Mouse (Mus musculus) embryo, embryonic 10.5 days (tissue): ENCODE data around the gene Gm21719.
"Not testable (repeated sequence)": the region's sequence is repeated elsewhere in the genome, so short reads cannot be mapped to it uniquely, and the experiment has no call there.

ENCODE experiments used
- DNase-seq: peaks from one replicate; pipeline ENCODE4 v3.0.0-alpha.2; 2015; ENCODE audit warnings: low spot score

Gm21719 gene

DNA sequence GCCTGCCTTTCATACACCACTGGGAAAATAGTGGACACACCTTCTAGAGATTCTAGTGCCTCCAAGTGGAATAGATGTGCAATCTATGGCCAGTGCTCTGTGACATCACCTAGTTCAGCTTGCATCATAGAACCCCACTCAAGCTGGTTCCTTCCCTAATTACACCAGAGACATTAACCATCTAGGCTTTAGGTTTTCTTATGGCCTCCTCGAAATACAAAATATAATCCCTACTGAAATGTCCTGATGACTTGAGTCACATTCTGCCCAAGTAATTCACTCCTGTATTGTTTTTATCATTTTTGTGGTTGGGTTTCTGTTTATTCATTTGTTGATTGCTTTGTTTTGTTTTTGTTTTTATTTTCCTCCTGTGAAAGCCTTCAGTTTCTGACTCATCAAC is at the start of gene Gm21719:
TSS of gene Gm21719 (minus strand) at position 101 of the 400 bp plus-strand sequence.
- DNase-seq, result not testable (repeated sequence)
